Mouse (Mus musculus) cerebellum, adult 2 months (tissue): Measurements from ENCODE around the gene Prkcb.

Experiments used
- CTCF ChIP-seq: fragments of 200-500 bp; IDR thresholded peaks from 2 replicates; pipeline ENCODE4 v1.5.1; 2011; ENCODE audit warnings: low read depth, mild to moderate bottlenecking, control low read depth, low read length, moderate library complexity, borderline replicate concordance; ENCODE audit not compliant: insufficient read depth
- POLR2A ChIP-seq: fragments of 200-500 bp; IDR thresholded peaks from 2 replicates; pipeline ENCODE4 v1.6.1; 2011; ENCODE audit warnings: low read length, control low read depth, borderline replicate concordance; ENCODE audit not compliant: insufficient read depth

- no peak for TF ChIP-seq CTCF
- TF ChIP-seq POLR2A: no peak
These were observed 287.0 kb downstream of the Prkcb start for GRCm38 (mm10) chr7:122575506-122575905.
